Mouse (Mus musculus) hindbrain, embryonic 11.5 days (tissue): ENCODE measurements around the gene 2300002M23Rik. TPM values are rescaled to one million over a fixed set of nuclear protein-coding genes. Genes with fewer than 3 reads are reported as not detected.

Source experiments
- ATAC-seq: fragments of 200-750 bp; cut with Nextera tagmentation; 2 replicates; pipeline ENCODE4 v1.8.0; 2017; ENCODE audit warnings: mild to moderate bottlenecking, moderate TSS enrichment, moderate library complexity; ENCODE audit not compliant: low FRiP score
- DNase-seq: peaks from one replicate; pipeline ENCODE4 v3.0.0-alpha.2; 2015; ENCODE audit warnings: low spot score
- H3K27ac ChIP-seq: fragments of 300-500 bp; sonication (generic); 2 replicates; pipeline ENCODE4 v1.5.1; 2014; ENCODE audit warnings: mild to moderate bottlenecking, low read depth, low read length
- H3K27me3 ChIP-seq: fragments of 300-500 bp; sonication (generic); 2 replicates; pipeline ENCODE4 v1.6.1; 2014; ENCODE audit warnings: mild to moderate bottlenecking, low read length, moderate library complexity, mixed read lengths; ENCODE audit not compliant: control insufficient read depth, insufficient read depth
- H3K36me3 ChIP-seq: fragments of 300-500 bp; sonication (generic); 2 replicates; pipeline ENCODE4 v1.6.1; 2014; ENCODE audit warnings: mild to moderate bottlenecking, low read length, moderate library complexity, mixed read lengths; ENCODE audit not compliant: control insufficient read depth, insufficient read depth
- H3K4me1 ChIP-seq: fragments of 300-500 bp; sonication (generic); replicated peaks from 2 replicates; pipeline ENCODE4 v1.6.1; 2014; ENCODE audit warnings: low read length, mixed read lengths; ENCODE audit not compliant: control insufficient read depth, insufficient read depth
- H3K4me2 ChIP-seq: fragments of 300-500 bp; sonication (generic); replicated peaks from 2 replicates; pipeline ENCODE4 v1.6.1; 2014; ENCODE audit warnings: mild to moderate bottlenecking, low read depth, low read length
- H3K4me3 ChIP-seq: fragments of 300-500 bp; sonication (generic); 2 replicates; pipeline ENCODE4 v1.5.1; 2014; ENCODE audit warnings: low read depth, low read length
- H3K9ac ChIP-seq: fragments of 300-500 bp; sonication (generic); 2 replicates; pipeline ENCODE4 v1.6.1; 2014; ENCODE audit warnings: low read depth, low read length
- H3K9me3 ChIP-seq: fragments of 300-500 bp; sonication (generic); 2 replicates; pipeline ENCODE4 v1.6.1; 2016; ENCODE audit warnings: low read length; ENCODE audit not compliant: control insufficient read depth
- WGBS: fragments of 180-500 bp; shearing (Covaris S2); extraction: QIAGEN DNeasy Blood & Tissue Kit; methylation state at CpG from one replicate; pipeline ENCODE4 v1.1.7; 2014; 5-methylcytosine and 5-hydroxymethylcytosine counted together
- polyA plus RNA-seq: library from polyadenylated mRNA; unstranded; fragments of >200 nt; fragmentation: Nextera tagmentation; extraction: Ambion mirVana; gene quantifications from 2 replicates; pipeline ENCODE4 v1.2.1, GENCODE M21; 2014

The 2300002M23Rik gene
- polyA plus RNA-seq, 1 experiment from 2014 or later: not detected

DNA sequence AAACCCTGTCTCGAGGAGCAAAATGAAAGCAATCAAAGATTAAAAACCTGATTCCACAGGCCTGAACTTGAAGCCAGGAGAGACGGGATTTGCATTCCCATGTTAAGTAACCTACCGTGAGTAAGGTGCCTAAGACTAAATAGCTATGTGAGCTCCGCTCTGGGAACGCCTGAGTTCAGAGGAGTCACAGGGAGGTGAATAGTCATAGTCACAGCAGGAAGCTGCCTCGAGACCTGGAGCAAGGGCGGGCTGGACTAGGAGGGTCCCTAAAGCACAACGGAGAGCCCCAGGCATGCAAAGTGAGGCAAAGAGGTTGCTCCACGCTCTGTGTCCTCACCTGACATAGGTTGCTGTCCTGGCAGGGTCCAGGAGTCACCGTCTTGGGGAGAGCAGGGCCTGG lies 27.7 kb upstream of the 2300002M23Rik start:
- H3K9me3 ChIP-seq: no peaks in the 10 kb centered on the region
- 59% methylated on average over 10 of the region's 10 CpGs for WGBS
- no peak overlapping the region for H3K4me3 ChIP-seq
- no peak overlapping the region for H3K4me2 ChIP-seq
- DNase-seq (no peak), ATAC-seq (no peak)
- no peak overlapping the region for H3K9ac ChIP-seq
- no peaks in the 10 kb centered on the region for H3K27me3 ChIP-seq
- H3K4me1 ChIP-seq: no peaks in the 10 kb centered on the region
- H3K27ac ChIP-seq: no peak overlapping the region
- H3K36me3 ChIP-seq: no peaks in the 10 kb centered on the region

- H3K27ac ChIP-seq: peak overlapping the region; percentile 72
- H3K9me3 ChIP-seq: no peaks in the 10 kb centered on the region
- 77% methylated on average over 15 of the region's 15 CpGs for WGBS
- peaks cover 4% of the 10 kb centered on the region for H3K4me1 ChIP-seq
- no peaks in the 10 kb centered on the region for H3K27me3 ChIP-seq
- no peak overlapping the region for H3K4me3 ChIP-seq
- no peak overlapping the region for H3K9ac ChIP-seq
- ATAC-seq: peak; percentile 23; the same call in 1 of the 2 replicates
- peak overlapping the region; percentile 17; the same call in 1 of the 2 replicates for H3K4me2 ChIP-seq
- H3K36me3 ChIP-seq: no peaks in the 10 kb centered on the region
- peak; percentile 19 for DNase-seq
Measured at GRCm38 (mm10) chr17:35542761-35543411, 24.4 kb upstream of the 2300002M23Rik start.

- Histone ChIP-seq H3K4me3 (no peak overlapping the region), H3K27ac (peak overlapping the region; percentile 72; the same call in 1 of the 2 replicates), H3K27me3 (no peaks in the 10 kb centered on the region), H3K9ac (no peak overlapping the region), H3K4me2 (peak overlapping the region; percentile 17; the same call in 1 of the 2 replicates), H3K4me1 (peaks cover 4% of the 10 kb centered on the region), H3K9me3 (no peaks in the 10 kb centered on the region), H3K36me3 (no peaks in the 10 kb centered on the region)
- peak; percentile 49 for DNase-seq
- WGBS: 34% methylated on average over 14 of the region's 14 CpGs
- peak; percentile 75 for ATAC-seq
Measured at GRCm38 (mm10) chr17:35543412-35543861, 23.8 kb upstream of the 2300002M23Rik start.

GRCm38 (mm10) chr17:35544001-35544400 lies 23.2 kb upstream of the 2300002M23Rik start:
- peak overlapping the region; percentile 17; the same call in 1 of the 2 replicates for H3K4me2 ChIP-seq
- ATAC-seq (no peak), DNase-seq (no peak)
- no peaks in the 10 kb centered on the region for H3K36me3 ChIP-seq
- 86% methylated on average over 6 of the region's 6 CpGs for WGBS
- H3K27ac ChIP-seq: peak overlapping the region; percentile 72; the same call in 1 of the 2 replicates
- no peak overlapping the region for H3K9ac ChIP-seq
- no peak overlapping the region for H3K4me3 ChIP-seq
- no peaks in the 10 kb centered on the region for H3K9me3 ChIP-seq
- H3K27me3 ChIP-seq: no peaks in the 10 kb centered on the region
- H3K4me1 ChIP-seq: peaks cover 4% of the 10 kb centered on the region

- Histone ChIP-seq H3K9me3 (no peaks in the 10 kb centered on the region), H3K27ac (no peak overlapping the region), H3K4me3 (no peak overlapping the region), H3K36me3 (no peaks in the 10 kb centered on the region), H3K4me1 (peaks cover 4% of the 10 kb centered on the region), H3K9ac (no peak overlapping the region), H3K4me2 (no peak overlapping the region), H3K27me3 (no peaks in the 10 kb centered on the region)
- 37% methylated on average over 6 of the region's 6 CpGs for WGBS
- ATAC-seq (no peak; the same call in 1 of the 2 replicates), DNase-seq (peak; percentile 81)
Measured at GRCm38 (mm10) chr17:35544680-35545079, 22.6 kb upstream of the 2300002M23Rik start.

DNA sequence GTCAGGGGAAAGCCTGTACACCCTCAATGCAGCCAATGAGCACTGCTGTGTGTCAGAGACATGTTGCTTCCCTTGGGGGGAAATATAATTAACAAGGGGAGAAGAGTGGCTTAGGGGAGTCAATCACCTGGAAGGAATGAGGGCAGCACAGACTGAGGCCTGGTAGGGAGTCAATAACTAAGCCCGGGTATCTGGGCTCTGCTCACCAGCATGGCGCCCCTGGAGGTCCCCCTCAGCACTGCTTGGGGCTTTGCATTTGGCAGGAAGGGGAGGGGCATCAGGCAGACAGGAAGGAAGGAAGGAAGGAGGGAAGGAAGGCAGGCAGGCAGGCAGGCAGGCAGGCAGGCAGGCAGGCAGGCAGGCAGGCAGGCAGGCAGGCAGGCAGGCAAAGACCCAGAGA lies 19.8 kb upstream of the 2300002M23Rik start:
- ATAC-seq (no peak), DNase-seq (no peak)
- Histone ChIP-seq H3K4me1 (peaks cover 4% of the 10 kb centered on the region), H3K36me3 (no peaks in the 10 kb centered on the region), H3K9ac (no peak overlapping the region), H3K4me3 (no peak overlapping the region), H3K27ac (no peak overlapping the region), H3K9me3 (no peaks in the 10 kb centered on the region), H3K4me2 (no peak overlapping the region), H3K27me3 (no peaks in the 10 kb centered on the region)
- WGBS: 40% methylated on average over 2 of the region's 2 CpGs

DNA sequence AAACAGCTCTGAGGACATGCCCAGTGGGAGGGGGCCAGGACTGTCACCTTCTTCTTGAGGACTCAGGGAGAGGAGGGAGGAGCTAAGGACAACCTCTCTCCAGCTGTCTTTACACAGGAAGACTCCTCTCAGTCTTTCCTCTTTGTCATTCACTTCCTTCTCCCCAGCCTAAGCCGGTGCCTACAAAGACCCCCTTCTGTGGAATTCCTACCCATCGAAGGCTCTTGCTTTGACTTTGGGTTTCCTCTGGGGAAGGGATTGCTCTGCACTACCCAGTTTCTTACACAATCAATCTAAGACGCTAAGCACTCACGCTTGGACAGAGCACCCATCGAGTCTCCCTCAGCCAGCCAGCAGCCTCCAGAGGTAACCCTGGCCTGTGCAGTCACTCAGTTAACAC lies 18.6 kb upstream of the 2300002M23Rik start:
- Histone ChIP-seq H3K27me3 (no peaks in the 10 kb centered on the region), H3K9ac (no peak overlapping the region), H3K4me1 (peaks cover 4% of the 10 kb centered on the region), H3K27ac (no peak overlapping the region), H3K9me3 (no peaks in the 10 kb centered on the region), H3K4me3 (no peak overlapping the region), H3K36me3 (no peaks in the 10 kb centered on the region), H3K4me2 (no peak overlapping the region)
- DNase-seq (no peak), ATAC-seq (no peak)
- 16% methylated on average over 5 of the region's 5 CpGs for WGBS

GRCm38 (mm10) chr17:35549437-35550142 lies 17.7 kb upstream of the 2300002M23Rik start:
- Histone ChIP-seq H3K4me3 (no peak overlapping the region), H3K27me3 (no peaks in the 10 kb centered on the region), H3K4me1 (peaks cover 4% of the 10 kb centered on the region), H3K9ac (no peak overlapping the region), H3K9me3 (no peaks in the 10 kb centered on the region), H3K4me2 (no peak overlapping the region), H3K27ac (no peak overlapping the region), H3K36me3 (no peaks in the 10 kb centered on the region)
- no peak for DNase-seq
- 54% methylated on average over 14 of the region's 15 CpGs for WGBS
- no peak for ATAC-seq

GRCm38 (mm10) chr17:35550143-35550494 lies 17.1 kb upstream of the 2300002M23Rik start:
- no peak overlapping the region for H3K9ac ChIP-seq
- H3K27ac ChIP-seq: no peak overlapping the region
- ATAC-seq (no peak), DNase-seq (no peak)
- H3K4me3 ChIP-seq: no peak overlapping the region
- H3K27me3 ChIP-seq: no peaks in the 10 kb centered on the region
- H3K9me3 ChIP-seq: no peaks in the 10 kb centered on the region
- WGBS: 96% methylated on average over 4 of the region's 4 CpGs
- no peak overlapping the region for H3K4me2 ChIP-seq
- peaks cover 4% of the 10 kb centered on the region for H3K4me1 ChIP-seq
- H3K36me3 ChIP-seq: no peaks in the 10 kb centered on the region
